Mouse (Mus musculus) spleen, adult 2 months (tissue): ENCODE measurements at regions not wholly inside any gene's neighbourhood (a gene's known extent, or its start where the extent isn't known, plus 50 kb on each side); places are given as distances from the start of the nearest gene placed in this dataset.

ENCODE experiments used
- DNase-seq, 2 experiments: peaks; one replicate each; pipeline versions ENCODE4 v3.0.0 to v3.0.0-alpha.2; 2012 to 2021; ENCODE audit warnings: low spot score in 2 of 2, low read depth in 1 of 2
- H3K27ac ChIP-seq: fragments of 200-500 bp; 2 replicates; pipeline ENCODE4 v1.5.1; 2012; ENCODE audit warnings: low read length, inconsistent platforms; ENCODE audit not compliant: insufficient read depth
- H3K27me3 ChIP-seq: fragments of 200-500 bp; 2 replicates; pipeline ENCODE4 v1.6.1; 2012; ENCODE audit warnings: mild to moderate bottlenecking, moderate library complexity, low read length, inconsistent platforms; ENCODE audit not compliant: control insufficient read depth, insufficient read depth
- H3K36me3 ChIP-seq: fragments of 200-500 bp; 2 replicates; pipeline ENCODE4 v1.6.1; 2012; ENCODE audit warnings: mild to moderate bottlenecking, low read length, inconsistent platforms; ENCODE audit not compliant: control insufficient read depth, insufficient read depth
- H3K4me1 ChIP-seq: fragments of 200-500 bp; 2 replicates; pipeline ENCODE4 v1.6.1; 2011; ENCODE audit warnings: inconsistent platforms; ENCODE audit not compliant: control insufficient read depth, insufficient read depth, insufficient read length
- H3K4me3 ChIP-seq: fragments of 200-500 bp; 2 replicates; pipeline ENCODE4 v1.5.1; 2011; ENCODE audit warnings: mild to moderate bottlenecking, inconsistent platforms; ENCODE audit not compliant: insufficient read depth, insufficient read length; ENCODE audit errors: extremely low read depth
- CTCF ChIP-seq: fragments of 200-500 bp; IDR thresholded peaks from 2 replicates; pipeline ENCODE4 v1.5.1; 2011; ENCODE audit warnings: mild to moderate bottlenecking, inconsistent platforms; ENCODE audit not compliant: insufficient read depth, insufficient read length, insufficient replicate concordance; ENCODE audit errors: extremely low read depth
- POLR2A ChIP-seq: fragments of 200-500 bp; IDR thresholded peaks from 2 replicates; pipeline ENCODE4 v1.6.1; 2011; ENCODE audit warnings: low read depth, low read length, inconsistent platforms
- WGBS: fragments of 180-500 bp; shearing (Covaris S2); methylation state at CpG from one replicate; pipeline ENCODE4 v1.1.7; 2018; 5-methylcytosine and 5-hydroxymethylcytosine counted together

DNA sequence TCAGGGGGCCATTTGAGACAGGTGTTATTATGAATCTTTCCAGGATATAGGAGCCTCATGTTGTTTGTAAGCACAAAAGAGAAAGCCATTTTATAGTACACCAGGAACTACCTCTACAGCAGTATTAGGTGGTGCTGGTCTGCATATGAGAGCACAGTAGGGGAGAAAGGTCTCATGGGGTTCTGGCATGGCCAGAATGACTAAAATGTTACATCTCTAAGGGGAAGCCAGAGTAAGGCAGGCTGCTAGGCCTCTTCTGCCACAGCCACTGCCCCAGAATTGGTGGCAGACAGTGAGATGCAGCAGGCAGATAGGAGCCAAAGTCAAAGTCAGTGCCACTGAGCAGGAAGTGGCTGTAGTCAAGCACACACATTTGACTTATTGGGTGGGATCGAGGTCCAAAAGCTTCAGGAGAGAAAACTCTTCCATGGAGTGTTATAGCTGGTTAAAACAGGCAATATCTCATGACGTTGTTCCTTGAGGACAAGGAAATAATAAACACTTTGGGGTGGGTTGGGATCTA lies 147.2 kb downstream of the Hira start:
- 94% methylated on average over 2 of the region's 2 CpGs for WGBS
- Histone ChIP-seq H3K4me3 (no peak overlapping the region), H3K4me1 (peaks cover 12% of the 10 kb centered on the region), H3K36me3 (no peaks in the 10 kb centered on the region), H3K27me3 (no peaks in the 10 kb centered on the region), H3K27ac (peak overlapping the region; percentile 23; the same call in 1 of the 2 replicates)
- TF ChIP-seq CTCF (no peak), POLR2A (no peak)
- no peak for DNase-seq

DNA sequence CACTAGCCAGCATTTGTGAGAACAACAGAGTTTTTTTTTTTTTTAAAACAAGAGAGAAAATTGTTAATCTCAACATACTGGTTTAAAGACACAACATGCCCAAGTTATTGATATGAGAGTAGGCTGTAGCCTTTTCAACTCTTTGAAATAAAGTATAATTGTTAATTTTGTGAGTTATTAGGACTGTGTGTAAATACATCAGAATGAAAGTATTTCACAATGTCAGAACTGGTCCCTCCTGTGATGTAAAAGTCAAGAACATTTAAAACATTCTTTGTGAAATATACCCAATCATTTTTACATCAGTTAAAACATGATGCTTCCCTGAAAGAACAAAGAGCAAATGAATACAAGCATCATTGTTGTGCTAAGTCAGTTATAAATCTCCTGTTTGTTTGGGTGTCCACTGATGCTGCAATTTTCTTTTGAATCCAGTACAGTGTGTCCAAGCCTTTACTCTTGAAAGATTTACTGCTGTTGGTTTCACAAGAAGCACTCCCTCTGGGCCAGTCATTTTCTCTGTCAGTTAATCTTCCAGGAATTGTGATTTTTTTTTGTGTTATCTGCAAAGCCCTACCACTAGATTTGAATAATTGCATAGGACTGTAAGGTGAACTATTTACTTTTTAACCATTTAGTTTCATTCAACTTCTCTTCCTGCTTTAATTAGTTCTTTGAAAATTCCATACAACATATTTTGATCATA lies 148.5 kb downstream of the Hira start:
- Histone ChIP-seq H3K36me3 (no peaks in the 10 kb centered on the region), H3K27ac (peak overlapping the region; percentile 55; the same call in 1 of the 2 replicates), H3K4me1 (peaks cover 12% of the 10 kb centered on the region), H3K4me3 (no peak overlapping the region), H3K27me3 (no peaks in the 10 kb centered on the region)
- no peak for TF ChIP-seq POLR2A
- TF ChIP-seq CTCF, result no peak
- DNase-seq, result no peak

- no peak for TF ChIP-seq CTCF
- no peak overlapping the region for H3K4me3 ChIP-seq
- no peaks in the 10 kb centered on the region for H3K36me3 ChIP-seq
- WGBS, result 21% methylated on average over 1 of the region's 1 CpGs
- peak overlapping the region; percentile 91 for H3K27ac ChIP-seq
- H3K4me1 ChIP-seq, result peaks cover 12% of the 10 kb centered on the region
- no peaks in the 10 kb centered on the region for H3K27me3 ChIP-seq
- DNase-seq, result peak in 1 of 2 experiments; percentile 44
These were observed 150.3 kb downstream of the Hira start for GRCm38 (mm10) chr16:19027096-19027495.

DNA sequence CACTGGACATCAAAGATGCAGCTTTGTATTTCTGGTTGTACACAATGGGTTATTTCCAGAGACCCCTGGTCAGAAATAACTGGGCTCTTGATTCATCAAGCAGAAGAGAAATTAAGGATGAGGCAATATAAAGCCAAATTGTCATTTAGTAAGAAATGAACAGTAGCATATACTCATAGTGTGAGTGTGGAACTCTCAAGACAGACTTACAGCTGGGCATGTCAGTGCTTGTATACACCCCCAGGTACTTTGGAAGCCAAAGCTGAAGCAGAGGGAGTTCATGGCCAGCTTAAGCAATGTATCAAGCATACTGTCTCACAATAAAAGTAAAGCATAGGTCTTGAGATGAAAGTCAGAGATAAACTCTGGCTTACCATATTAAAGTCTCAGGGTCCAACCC lies 155.7 kb downstream of the Hira start:
- TF ChIP-seq POLR2A (no peak), CTCF (no peak)
- no peak overlapping the region for H3K4me3 ChIP-seq
- H3K27me3 ChIP-seq, result no peaks in the 10 kb centered on the region
- no peaks in the 10 kb centered on the region; the same call in 1 of the 2 replicates for H3K4me1 ChIP-seq
- H3K36me3 ChIP-seq, result no peaks in the 10 kb centered on the region
- H3K27ac ChIP-seq, result no peak overlapping the region
- no peak for DNase-seq

GRCm38 (mm10) chr16:19035781-19036180 lies 158.9 kb downstream of the Hira start:
- no peak for DNase-seq
- H3K4me1 ChIP-seq, result no peaks in the 10 kb centered on the region
- H3K27me3 ChIP-seq, result no peaks in the 10 kb centered on the region
- no peak overlapping the region for H3K4me3 ChIP-seq
- TF ChIP-seq POLR2A (no peak), CTCF (no peak)
- H3K36me3 ChIP-seq, result no peaks in the 10 kb centered on the region
- 89% methylated on average over 12 of the region's 12 CpGs for WGBS
- no peak overlapping the region for H3K27ac ChIP-seq

DNA sequence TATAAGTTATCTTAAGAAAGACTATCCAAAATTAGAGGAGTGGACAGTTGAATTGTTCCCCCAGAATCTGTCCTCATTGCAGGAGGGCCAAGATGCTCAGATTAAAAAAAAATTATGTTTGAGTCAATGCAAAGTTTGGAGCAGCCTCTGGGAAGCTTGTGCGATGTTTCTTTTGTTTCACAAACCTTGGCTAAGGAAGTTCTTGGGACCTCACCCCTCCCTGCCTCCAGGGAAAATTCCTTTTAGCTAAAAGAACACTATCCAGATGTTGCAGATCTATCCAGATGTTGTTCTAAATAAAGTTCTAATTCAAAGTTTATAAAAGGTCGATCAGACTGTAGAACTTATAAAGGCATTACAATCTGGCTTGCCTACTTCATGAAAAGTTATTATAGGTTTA lies 160.8 kb downstream of the Hira start:
- 81% methylated on average over 2 of the region's 2 CpGs for WGBS
- no peak for DNase-seq
- TF ChIP-seq CTCF (no peak), POLR2A (no peak)

GRCm38 (mm10) chr16:19052791-19053190 lies 176.0 kb downstream of the Hira start:
- no peaks in the 10 kb centered on the region for H3K36me3 ChIP-seq
- DNase-seq, result peak; percentile 68 to 73
- peaks cover 2% of the 10 kb centered on the region; the same call in 1 of the 2 replicates for H3K4me1 ChIP-seq
- no peaks in the 10 kb centered on the region for H3K27me3 ChIP-seq
- H3K27ac ChIP-seq, result peak overlapping the region; percentile 83; the same call in 1 of the 2 replicates
- TF ChIP-seq POLR2A (peak; percentile 42), CTCF (no peak)
- H3K4me3 ChIP-seq, result no peak overlapping the region

More for the DNA sequence above, 160.8 kb downstream of the Hira start:
- no peaks in the 10 kb centered on the region for H3K36me3 ChIP-seq
- no peaks in the 10 kb centered on the region for H3K27me3 ChIP-seq
- peaks cover 2% of the 10 kb centered on the region; the same call in 1 of the 2 replicates for H3K4me1 ChIP-seq
- H3K4me3 ChIP-seq, result no peak overlapping the region
- no peak overlapping the region for H3K27ac ChIP-seq
